Mouse (Mus musculus) adrenal gland, postnatal 4 days (tissue): ENCODE results near the gene Mettl15. TPM values are rescaled to one million over a fixed set of nuclear protein-coding genes. Genes with fewer than 3 reads are reported as not detected.
"Not testable (repeated sequence)": the region's sequence is repeated elsewhere in the genome, so short reads cannot be mapped to it uniquely, and the experiment has no call there.

Experiments used
- DNase-seq, 2 experiments: peaks; one replicate each; pipeline ENCODE4 v3.0.0; 2021 to 2022; ENCODE audit warnings: low spot score in 2 of 2, mixed read lengths in 2 of 2
- long read RNA-seq, 2 experiments: library from polyadenylated mRNA; stranded (forward); transcript quantifications; one replicate each; pipeline ENCODE4 v2.0.0; 2021
- total RNA-seq, 2 experiments: library from RNA; stranded (reverse); gene quantifications; 2 replicates each; pipeline ENCODE4 v1.2.3; 2021

Gene Mettl15
- 1 to 10 TPM; 9.3 to 9.6 TPM for total RNA-seq
- long read RNA-seq, experiment 1, transcript Mettl15-201 (6 exons, 1,894 nt), result major isoform, 6 of 7 reads
- long read RNA-seq, experiment 1, partial matches to known transcripts, result 0 of 7 reads
- long read RNA-seq, experiment 1, other reads (novel, unspliced or antisense), result 1 of 7 reads
- long read RNA-seq, experiment 2, transcript Mettl15-201 (6 exons, 1,894 nt), result major isoform, 6 of 13 reads
- long read RNA-seq, experiment 2, partial matches to known transcripts, result 2 of 13 reads
- long read RNA-seq, experiment 2, other reads (novel, unspliced or antisense), result 5 of 13 reads

DNA sequence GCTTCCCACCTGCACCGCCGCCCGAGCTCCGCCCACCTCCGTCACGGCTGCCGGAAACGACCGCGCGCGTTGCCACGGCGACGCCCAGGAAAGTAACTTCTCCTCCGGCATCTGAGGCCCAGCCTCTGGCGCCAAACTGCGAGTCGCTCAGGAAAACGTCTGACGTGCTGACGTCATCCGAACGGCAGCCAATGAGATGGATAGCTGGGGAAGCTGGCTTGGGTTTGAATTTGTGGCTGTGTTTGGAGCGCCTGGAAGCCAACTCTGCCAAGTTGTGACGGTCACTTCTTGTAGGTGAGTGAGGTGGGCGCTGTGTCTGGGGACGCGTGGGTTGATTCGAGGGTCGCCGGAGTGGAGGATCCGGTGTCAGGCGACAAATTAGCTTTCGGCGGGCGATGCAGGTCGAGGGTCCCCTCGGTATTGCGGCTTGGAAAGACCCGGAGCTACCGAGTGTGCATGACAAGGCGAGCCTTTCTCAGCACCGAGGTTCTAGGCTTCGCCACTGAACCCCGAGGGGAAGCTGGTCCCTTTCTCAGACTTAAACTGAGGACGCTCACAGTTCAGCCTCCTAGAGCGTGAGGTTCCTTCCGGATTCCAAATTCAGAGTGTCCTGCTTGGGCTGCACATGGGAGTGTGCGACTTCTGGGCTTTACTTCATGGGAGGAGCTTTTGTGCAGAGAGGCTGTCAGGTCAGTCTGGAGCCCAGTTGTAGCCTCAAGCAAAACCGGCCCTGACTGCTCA lies at the start of gene Mettl15, which contains the start of gene Kif18a:
Mettl15 (minus strand) TSS at position 149 of the 741 bp plus-strand sequence.
Kif18a (plus strand) TSS at position 139 of the 741 bp plus-strand sequence.
- DNase-seq, result peak; percentile 81 to 89

GRCm38 (mm10) chr2:109311369-109311768 lies 30.8 kb upstream of the Mettl15 start:
- no peak for DNase-seq

DNA sequence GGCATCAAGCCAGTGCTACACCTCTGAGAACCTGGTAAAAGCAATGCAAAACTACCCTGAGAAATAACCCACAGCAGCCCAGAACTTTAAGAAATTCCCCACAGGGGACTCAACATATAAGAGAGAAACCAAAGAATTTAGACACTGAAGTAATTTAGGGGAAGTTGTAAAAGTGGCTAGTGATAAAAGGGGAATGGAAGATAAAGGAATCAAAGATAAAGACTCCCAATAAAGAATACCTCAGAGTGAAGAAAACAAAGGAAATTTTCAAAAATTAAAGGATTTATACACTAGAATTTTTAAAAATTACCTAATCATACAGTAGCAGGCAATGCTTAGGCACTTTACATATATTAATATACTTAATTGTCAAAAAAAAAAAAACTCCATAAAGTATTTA lies 23.1 kb upstream of the Mettl15 start:
- no peak for DNase-seq

GRCm38 (mm10) chr2:109302234-109302633 lies 21.7 kb upstream of the Mettl15 start:
- no peak for DNase-seq

DNA sequence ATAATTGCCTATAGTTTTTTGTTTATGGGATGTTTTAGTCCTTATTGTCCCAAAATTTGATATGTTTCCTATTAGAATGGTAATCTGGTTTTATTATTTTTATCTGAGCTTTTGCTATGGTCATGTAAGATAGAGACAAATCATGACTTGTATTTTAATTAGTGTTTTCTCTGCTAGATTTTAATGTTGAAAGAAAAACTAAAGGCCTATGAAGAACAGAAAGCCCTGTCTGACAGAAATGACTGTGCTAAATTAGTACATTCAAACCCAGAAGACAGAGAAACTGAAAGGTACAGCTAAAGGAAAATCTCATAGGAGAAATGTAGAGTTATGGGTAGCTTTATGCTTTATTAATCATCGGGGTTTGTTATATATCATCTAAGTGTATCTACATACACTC lies 17.6 kb upstream of the Mettl15 start:
- no peak for DNase-seq

DNA sequence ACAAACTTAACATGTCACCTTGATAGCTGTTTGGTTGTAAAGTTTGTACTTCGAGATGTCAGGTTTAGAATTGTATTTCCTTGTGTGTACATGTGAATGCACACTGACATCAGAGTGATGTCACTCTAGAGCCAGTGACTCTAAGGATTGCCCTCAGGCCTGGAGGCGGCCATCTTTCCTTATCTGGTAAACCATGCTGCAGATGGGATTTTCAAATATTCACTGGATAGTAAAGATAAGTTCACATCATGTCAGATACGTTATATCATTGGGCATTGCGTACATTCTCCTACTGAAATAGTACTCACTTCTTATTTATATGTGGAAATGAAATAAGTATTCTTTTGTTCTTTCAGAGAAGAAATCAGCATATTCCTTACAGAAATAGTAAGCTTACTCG lies 15.7 kb upstream of the Mettl15 start:
- no peak for DNase-seq

GRCm38 (mm10) chr2:109289327-109289726 lies 8.8 kb upstream of the Mettl15 start:
- DNase-seq, result no peak

- DNase-seq, result no peak
These were observed 3.6 kb upstream of the Mettl15 start for GRCm38 (mm10) chr2:109284121-109284520.

- no peak for DNase-seq
These were observed 768 bp upstream of the Mettl15 start for GRCm38 (mm10) chr2:109281341-109281690.

- DNase-seq, result no peak
These were observed 312 bp downstream of the Mettl15 start for GRCm38 (mm10) chr2:109280272-109280599.

DNA sequence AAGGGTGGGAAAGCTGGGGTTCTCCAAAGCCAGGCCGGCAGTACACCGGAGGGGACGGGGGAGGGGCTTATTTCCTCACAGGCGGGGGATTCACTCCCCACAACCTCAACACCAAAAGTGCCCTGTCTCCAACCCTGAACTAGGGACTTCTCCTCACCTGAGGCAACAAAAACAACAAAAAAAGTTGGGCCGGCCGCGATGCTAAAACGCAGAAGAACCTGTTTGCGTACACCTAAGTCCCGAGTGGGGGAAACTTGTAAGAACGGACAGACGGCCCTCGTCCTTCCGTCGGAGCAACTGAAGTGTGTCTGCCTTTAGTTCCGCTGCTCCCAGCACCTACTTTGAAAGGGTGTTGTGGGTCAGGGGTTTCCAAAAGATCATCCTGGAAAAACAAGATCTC lies 2.5 kb downstream of the Mettl15 start:
- DNase-seq, result peak; percentile 19 to 33

- DNase-seq, result no peak
These were observed 3.0 kb downstream of the Mettl15 start for GRCm38 (mm10) chr2:109277593-109277992.

DNA sequence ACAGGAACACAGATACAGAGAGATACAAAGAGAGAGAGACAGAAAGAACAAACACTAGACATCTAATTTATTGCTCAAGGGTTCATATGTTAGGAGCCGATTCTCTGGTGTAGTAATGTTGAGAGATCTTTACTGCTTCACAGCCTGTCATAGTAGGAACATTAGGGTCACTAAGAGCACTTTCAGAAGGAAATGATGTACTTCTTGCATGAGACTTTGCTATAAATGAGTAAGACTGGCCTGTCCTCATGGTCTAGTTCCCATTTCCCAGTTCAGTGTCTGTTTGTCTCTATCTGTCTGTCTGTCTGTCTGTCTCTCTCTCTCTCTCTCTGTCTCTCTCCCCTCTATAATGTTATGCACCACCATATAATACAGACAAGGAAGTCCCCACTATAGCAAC lies 7.5 kb downstream of the Mettl15 start:
- no peak for DNase-seq

DNA sequence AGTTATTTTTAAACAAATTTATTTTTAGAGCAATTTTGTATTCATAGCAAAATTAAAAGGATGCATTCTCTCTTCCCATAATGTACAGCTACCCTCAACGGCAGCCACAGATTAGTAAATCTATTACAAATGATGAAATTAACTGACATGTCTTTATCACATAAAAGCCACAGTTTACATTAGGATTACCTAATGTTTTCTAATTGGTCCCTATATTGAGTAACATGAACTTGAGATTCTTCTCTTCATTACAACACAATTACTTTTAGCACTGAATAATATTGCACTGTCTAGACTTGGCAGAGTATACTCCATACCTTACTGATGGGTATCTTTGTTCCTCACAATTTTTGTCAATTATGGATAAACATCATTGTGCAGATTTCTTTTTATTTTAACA lies 17.8 kb downstream of the Mettl15 start:
- DNase-seq, result no peak

DNA sequence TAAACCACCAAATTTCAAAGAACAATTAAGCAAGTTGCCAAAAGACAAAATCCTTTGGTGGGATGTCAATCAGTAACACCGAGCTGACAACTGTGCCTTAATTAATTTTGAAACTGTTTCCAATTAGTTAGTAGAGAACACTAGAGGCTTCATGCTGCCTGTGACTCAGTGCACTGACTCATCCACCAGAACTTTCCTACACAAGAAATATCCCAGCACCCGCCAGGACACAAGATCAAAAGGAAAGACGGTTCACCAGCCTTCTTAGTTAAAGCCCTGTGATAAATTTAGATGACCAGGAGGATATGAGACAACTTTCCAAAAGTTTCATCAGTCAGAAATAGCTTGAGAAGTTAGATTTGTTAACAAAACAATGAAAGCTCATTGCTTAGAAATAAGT lies 38.6 kb downstream of the Mettl15 start:
- DNase-seq, result no peak

GRCm38 (mm10) chr2:109235741-109236140 lies 44.8 kb downstream of the Mettl15 start:
- no peak for DNase-seq

- no peak for DNase-seq
These were observed 46.7 kb downstream of the Mettl15 start for GRCm38 (mm10) chr2:109233876-109234275.

- DNase-seq, result no peak
These were observed 50.1 kb downstream of the Mettl15 start for GRCm38 (mm10) chr2:109230443-109230842.

- no peak for DNase-seq
These were observed 53.4 kb downstream of the Mettl15 start for GRCm38 (mm10) chr2:109227196-109227595.

DNA sequence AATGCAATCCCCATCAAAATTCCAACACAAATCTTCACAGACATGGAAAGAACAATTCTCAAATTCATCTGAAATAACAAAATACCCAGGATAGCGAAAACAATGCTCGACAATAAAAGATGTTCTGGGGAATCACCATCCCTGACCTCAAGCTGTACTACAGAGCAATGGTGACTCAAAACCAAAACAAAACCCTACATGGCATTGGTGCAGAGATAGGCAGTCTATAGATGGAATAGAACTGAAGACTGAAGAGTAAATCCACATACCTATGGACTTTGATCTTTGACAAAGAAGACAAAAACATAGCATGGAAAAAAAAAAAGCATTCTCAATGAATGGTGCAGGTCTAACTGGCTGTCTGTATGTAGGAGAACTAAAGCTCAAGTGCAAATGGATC lies 59.1 kb downstream of the Mettl15 start:
- DNase-seq, result no peak

DNA sequence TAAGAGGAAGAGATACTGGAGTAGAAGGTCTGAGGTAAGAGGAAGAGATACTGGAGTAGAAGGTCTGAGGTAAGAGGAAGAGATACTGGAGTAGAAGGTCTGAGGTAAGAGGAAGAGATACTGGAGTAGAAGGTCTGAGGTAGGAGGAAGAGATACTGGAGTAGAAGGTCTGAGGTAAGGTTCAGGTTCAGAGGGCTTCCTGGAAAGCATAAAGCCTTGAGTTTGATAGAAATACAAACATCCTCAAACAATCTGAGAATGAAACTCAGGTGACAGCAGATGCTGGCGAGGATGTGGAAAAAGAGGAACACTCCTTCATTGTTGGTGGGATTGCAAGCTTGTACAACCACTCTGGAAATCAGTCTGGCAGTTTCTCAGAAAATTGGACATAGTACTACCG lies 63.9 kb downstream of the Mettl15 start:
- not testable (repeated sequence) for DNase-seq

DNA sequence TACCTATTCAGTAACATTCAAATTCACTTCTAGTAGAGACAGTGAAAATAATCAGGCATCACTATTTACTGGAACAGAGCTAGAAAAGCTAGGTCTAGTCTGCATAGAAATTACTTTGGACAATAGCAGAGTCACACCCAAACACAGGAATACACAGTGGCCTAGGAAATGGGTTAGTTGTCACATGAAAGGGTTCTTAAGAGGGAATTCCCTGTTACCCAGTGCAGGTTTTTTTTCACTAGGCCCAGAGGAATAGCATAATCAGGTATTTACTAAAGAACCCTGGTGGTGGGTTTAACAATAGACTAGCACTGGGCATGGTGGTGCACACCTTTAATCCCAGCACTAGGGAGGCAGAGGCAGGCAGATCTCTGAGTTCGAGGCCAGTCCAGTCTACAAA lies 69.9 kb downstream of the Mettl15 start:
- DNase-seq, result not testable (repeated sequence)

DNA sequence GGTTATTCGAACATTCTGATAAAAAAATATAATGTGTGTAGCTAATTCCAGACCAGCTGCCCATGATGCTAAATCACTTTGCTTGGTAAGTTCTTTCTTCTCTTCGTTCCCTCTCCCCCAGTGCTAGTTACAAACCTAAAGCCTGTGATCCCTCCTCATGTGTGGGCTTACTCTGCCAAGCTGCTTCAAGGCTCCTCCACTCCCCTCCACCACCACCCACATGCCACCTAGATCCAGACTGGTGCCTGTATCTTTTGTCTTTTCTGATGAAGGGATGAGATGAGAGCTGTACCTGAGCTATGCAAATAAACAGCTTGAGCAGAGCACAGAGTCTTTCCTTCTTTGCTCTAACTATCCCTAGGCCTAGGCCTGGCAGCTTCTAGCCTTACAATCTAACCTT lies 72.5 kb downstream of the Mettl15 start:
- DNase-seq, result no peak
